Mouse (Mus musculus) colon, adult 2 months (tissue): ENCODE results near the gene Pagr1b. TPM values are rescaled to one million over a fixed set of nuclear protein-coding genes. Genes with fewer than 3 reads are reported as not detected.

Source experiments
- polyA plus RNA-seq: library from polyadenylated mRNA; depleted of rRNA; stranded (reverse); fragments of >200 nt; gene quantifications from 2 replicates; pipeline ENCODE4 v1.2.3, GENCODE M21; 2012; rRNA removed

Pagr1b gene
- 3.0 and 4.5 TPM in 2 replicates for polyA plus RNA-seq

DNA sequence TGATC lies at the start of gene Pagr1b:
TSS of gene Pagr1b (minus strand) at position 4 of the 5 bp plus-strand sequence.

GRCm38 (mm10) chr7:127041851-127042672 lies 25.8 kb upstream of the Pagr1b start, which contains the start of gene Kif22:
Gene Kif22, minus strand, starts transcription at chr7:127042471.

DNA sequence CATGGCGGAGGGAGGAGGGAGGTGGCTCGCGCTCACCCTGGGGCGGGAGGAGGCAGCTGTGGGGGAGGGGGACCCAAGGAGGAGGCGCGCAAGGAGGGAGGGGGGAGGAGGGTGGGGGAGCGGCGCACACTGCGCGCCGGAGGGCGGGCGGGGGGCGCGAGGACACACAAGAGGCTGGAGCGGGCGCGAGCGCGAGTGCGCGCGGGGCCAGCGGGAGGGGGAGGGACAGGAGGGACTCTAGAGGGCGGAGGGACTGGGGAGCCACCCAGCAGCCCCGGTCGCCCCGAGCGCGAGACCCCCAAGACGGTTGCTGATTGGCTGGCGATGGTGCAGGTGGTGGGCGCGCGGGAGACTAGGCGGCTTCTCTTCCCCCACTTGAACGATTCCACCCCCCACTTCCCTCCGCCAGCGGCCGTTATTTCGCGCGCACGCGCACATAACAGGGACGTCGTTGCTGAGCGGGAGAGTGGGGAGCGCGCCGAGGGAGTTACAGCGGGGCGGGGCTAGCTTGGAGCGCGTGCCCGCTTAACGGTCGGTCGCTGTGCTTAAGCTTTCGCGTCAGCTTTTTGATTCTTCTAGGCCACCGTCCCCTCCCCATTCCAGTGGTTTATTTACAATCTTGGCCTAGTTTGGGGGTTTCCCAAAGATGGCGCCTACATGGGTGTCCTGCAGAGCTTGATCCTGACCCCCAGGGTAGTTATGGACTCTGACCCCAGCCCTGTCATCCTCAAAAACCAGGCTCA lies 10.9 kb upstream of the Pagr1b start, which contains the start of gene Maz:
TSS of gene Maz (minus strand) at position 54 of the 743 bp plus-strand sequence.

GRCm38 (mm10) chr7:127020901-127021562 lies 4.7 kb upstream of the Pagr1b start, which contains the start of the genes Gm42742 and Prrt2:
Gene Gm42742, minus strand, starts transcription at chr7:127021097.
Gene Prrt2, minus strand, starts transcription at chr7:127021211.

GRCm38 (mm10) chr7:127016971-127017949 lies 976 bp upstream of the Pagr1b start, which contains the start of gene Pagr1a:
Gene Pagr1a, minus strand, starts transcription at chr7:127017352.

GRCm38 (mm10) chr7:127014320-127014719 lies 2.0 kb downstream of the Pagr1b start, which contains the start of gene Mvp:
Gene Mvp, minus strand, starts transcription at chr7:127014621.

GRCm38 (mm10) chr7:126975950-126976866 lies 40.1 kb downstream of the Pagr1b start, which contains the start of gene Cdiptos:
Gene Cdiptos, minus strand, starts transcription at chr7:126976098.

DNA sequence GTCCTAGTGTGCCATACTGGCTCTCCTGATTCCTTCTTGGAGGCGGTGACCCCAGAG lies 40.6 kb downstream of the Pagr1b start, which contains the start of gene Cdipt:
TSS of gene Cdipt (plus strand) at position 22 of the 57 bp plus-strand sequence.

Other genes starting within 250 kb of the Pagr1b start
- gene Ypel3, start 239.5 kb downstream of the Pagr1b start, polyA plus RNA-seq = 414 and 445 TPM in 2 replicates
- gene Tbx6, start 235.0 kb downstream of the Pagr1b start, polyA plus RNA-seq = 4.6 and 5.0 TPM in 2 replicates
- 190 and 210 TPM in 2 replicates for gene Ppp4c, start 224.0 kb downstream of the Pagr1b start, polyA plus RNA-seq
- gene Fam57b, start 218.8 kb downstream of the Pagr1b start, polyA plus RNA-seq = 2.6 and 3.6 TPM in 2 replicates
- gene 4930451I11Rik, start 184.8 kb downstream of the Pagr1b start, polyA plus RNA-seq = not detected in 2 replicates
- not detected in 2 replicates for gene Doc2a, start 169.1 kb downstream of the Pagr1b start, polyA plus RNA-seq
- gene Hirip3, start 154.5 kb downstream of the Pagr1b start, polyA plus RNA-seq = 6.8 and 9.7 TPM in 2 replicates
- 53.1 and 56.0 TPM in 2 replicates for gene Ino80e, start 154.1 kb downstream of the Pagr1b start, polyA plus RNA-seq
- gene Taok2, start 131.8 kb downstream of the Pagr1b start, polyA plus RNA-seq = 99.3 and 107 TPM in 2 replicates
- 109 and 125 TPM in 2 replicates for gene Tmem219, start 93.6 kb downstream of the Pagr1b start, polyA plus RNA-seq
- 15.5 and 21.3 TPM in 2 replicates for gene Kctd13, start 87.6 kb downstream of the Pagr1b start, polyA plus RNA-seq
- 0.51 and 0.92 TPM in 2 replicates for gene Asphd1, start 66.9 kb downstream of the Pagr1b start, polyA plus RNA-seq
- 5.1 and 5.3 TPM in 2 replicates for gene Sez6l2, start 65.9 kb downstream of the Pagr1b start, polyA plus RNA-seq
- 248 and 339 TPM in 2 replicates for gene Cdipt, start 40.6 kb downstream of the Pagr1b start, polyA plus RNA-seq
- 0.65 and 0.88 TPM in 2 replicates for gene Cdiptos, start 40.4 kb downstream of the Pagr1b start, polyA plus RNA-seq
- 270 and 280 TPM in 2 replicates for gene Mvp, start 1.9 kb downstream of the Pagr1b start, polyA plus RNA-seq
- 0.86 and 12.8 TPM in 2 replicates for gene Pagr1a, start 868 bp upstream of the Pagr1b start, polyA plus RNA-seq
- gene Gm42742, start 4.6 kb upstream of the Pagr1b start, polyA plus RNA-seq = 35.5 and 40.3 TPM in 2 replicates
- gene Prrt2, start 4.7 kb upstream of the Pagr1b start, polyA plus RNA-seq = 7.0 and 8.9 TPM in 2 replicates
- 182 and 234 TPM in 2 replicates for gene Maz, start 10.6 kb upstream of the Pagr1b start, polyA plus RNA-seq
- gene Kif22, start 26.0 kb upstream of the Pagr1b start, polyA plus RNA-seq = 6.3 and 6.9 TPM in 2 replicates
- gene Zg16, start 70.8 kb upstream of the Pagr1b start, polyA plus RNA-seq = 4,054 and 4,768 TPM in 2 replicates
- 21.2 and 21.4 TPM in 2 replicates for gene AI467606, start 74.9 kb upstream of the Pagr1b start, polyA plus RNA-seq
- 0.65 and 0.79 TPM in 2 replicates for gene Qprt, start 105.7 kb upstream of the Pagr1b start, polyA plus RNA-seq
- gene Spn, start 121.3 kb upstream of the Pagr1b start, polyA plus RNA-seq = 1.9 and 2.2 TPM in 2 replicates
- gene Cd2bp2, start 179.6 kb upstream of the Pagr1b start, polyA plus RNA-seq = 17.7 and 20.8 TPM in 2 replicates
- gene Tbc1d10b, start 192.0 kb upstream of the Pagr1b start, polyA plus RNA-seq = 36.0 and 42.8 TPM in 2 replicates
- gene Mylpf, start 192.4 kb upstream of the Pagr1b start, polyA plus RNA-seq = 0.43 and 0.79 TPM in 2 replicates
- gene Zfp553, start 216.6 kb upstream of the Pagr1b start, polyA plus RNA-seq = 12.1 and 13.0 TPM in 2 replicates
- 14.1 and 15.4 TPM in 2 replicates for gene Sept1, start 216.6 kb upstream of the Pagr1b start, polyA plus RNA-seq
- gene Zfp771, start 227.8 kb upstream of the Pagr1b start, polyA plus RNA-seq = 99.4 and 116 TPM in 2 replicates
- 67.0 and 72.9 TPM in 2 replicates for gene Dctpp1, start 244.2 kb upstream of the Pagr1b start, polyA plus RNA-seq